Mouse (Mus musculus): ENCODE measurements at regions not wholly inside any gene's neighbourhood (a gene's known extent, or its start where the extent isn't known, plus 50 kb on each side); places are given as distances from the start of the nearest gene placed in this dataset.

DNA sequence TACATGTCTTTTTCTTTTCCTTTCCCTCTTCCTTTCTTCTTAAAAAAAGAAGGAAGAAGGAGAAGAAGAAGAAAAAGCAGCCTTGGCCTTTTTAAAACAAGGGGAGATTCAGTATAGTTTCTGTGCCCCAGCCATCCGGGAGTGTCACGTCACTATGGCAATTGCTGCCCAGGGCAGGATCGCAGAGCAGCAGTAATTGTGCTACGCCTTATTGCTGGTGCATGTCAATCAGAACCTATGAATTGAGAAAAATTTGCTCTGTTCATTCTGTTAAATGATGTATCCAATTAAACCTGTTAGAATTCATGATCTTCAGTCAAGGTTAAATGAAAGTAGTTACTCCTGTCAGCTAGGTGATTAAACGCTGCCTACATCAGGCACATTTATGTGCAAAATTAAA, 85.4 kb downstream of the Cdca7 start:
- no peak for ATAC-seq (ENCODE audit: insufficient number of reproducible peaks, low FRiP score, low TSS enrichment, low read depth)
- H3K36me3 ChIP-seq, result no peaks in the 10 kb centered on the region
- no peak overlapping the region for H3K4me3 ChIP-seq (replicated peaks)
- no peak overlapping the region for H3K4me2 ChIP-seq (replicated peaks)
- H3K27me3 ChIP-seq, result no peaks in the 10 kb centered on the region
- H3K4me1 ChIP-seq, result peaks cover 15% of the 10 kb centered on the region
- WGBS, result 52% methylated on average over 5 of the region's 5 CpGs
- H3K9ac ChIP-seq, result no peak overlapping the region
- H3K27ac ChIP-seq (replicated peaks), result no peak overlapping the region
- no peaks in the 10 kb centered on the region for H3K9me3 ChIP-seq (replicated peaks)

DNA sequence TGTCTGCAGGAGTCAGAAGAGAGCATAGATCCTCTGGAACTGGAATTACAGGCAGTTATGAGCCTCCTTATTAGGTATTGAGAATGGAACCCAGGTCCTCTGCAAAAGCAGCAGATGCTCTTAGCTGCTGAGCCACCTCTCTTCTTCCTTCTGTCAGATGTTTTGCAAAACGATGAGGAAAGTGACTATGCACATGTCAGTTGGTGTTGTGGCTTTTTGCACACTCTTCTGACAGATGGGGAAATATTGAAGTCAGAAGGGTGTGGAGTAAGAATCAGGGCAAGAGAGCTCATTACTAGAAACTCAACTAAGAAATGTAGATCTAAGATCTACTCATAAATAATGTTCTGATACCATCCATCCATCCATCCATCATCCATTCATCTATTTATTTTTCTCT, 102.4 kb downstream of the Cdca7 start:
- Histone ChIP-seq H3K4me1 (no peaks in the 10 kb centered on the region), H3K4me2 (replicated peaks) (no peak overlapping the region), H3K27ac (replicated peaks) (no peak overlapping the region), H3K36me3 (no peaks in the 10 kb centered on the region), H3K9ac (no peak overlapping the region), H3K27me3 (no peaks in the 10 kb centered on the region), H3K4me3 (replicated peaks) (no peak overlapping the region), H3K9me3 (replicated peaks) (no peaks in the 10 kb centered on the region)
- no peak for ATAC-seq (ENCODE audit: insufficient number of reproducible peaks, low FRiP score, low TSS enrichment, low read depth)
- WGBS, result 54% methylated on average over 1 of the region's 1 CpGs

DNA sequence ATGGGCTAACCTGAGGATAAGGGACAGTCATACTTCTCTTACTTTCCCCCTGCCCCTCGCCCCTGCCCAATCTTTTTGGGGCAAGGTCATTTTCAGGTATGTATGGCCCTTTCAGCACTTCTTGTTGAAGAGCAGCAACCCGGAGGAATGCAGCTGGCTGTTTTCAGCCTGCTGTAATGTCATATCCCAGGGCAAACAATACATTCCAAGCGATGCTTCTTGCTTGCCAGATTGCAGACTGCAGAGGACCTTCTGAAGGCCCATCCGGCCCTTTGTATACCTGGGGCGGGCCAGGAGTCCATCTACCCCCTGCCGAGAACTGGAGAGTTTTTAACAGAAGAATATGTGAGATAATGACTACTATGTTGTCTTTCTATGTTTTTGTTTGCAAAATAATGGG, 105.2 kb downstream of the Cdca7 start:
- H3K27me3 ChIP-seq, result no peaks in the 10 kb centered on the region
- no peak overlapping the region for H3K4me3 ChIP-seq (replicated peaks)
- no peak overlapping the region for H3K9ac ChIP-seq
- 69% methylated on average over 6 of the region's 6 CpGs for WGBS
- H3K36me3 ChIP-seq, result no peaks in the 10 kb centered on the region
- no peak for ATAC-seq (ENCODE audit: insufficient number of reproducible peaks, low FRiP score, low TSS enrichment, low read depth)
- no peaks in the 10 kb centered on the region for H3K4me1 ChIP-seq
- no peak overlapping the region for H3K4me2 ChIP-seq (replicated peaks)
- H3K9me3 ChIP-seq (replicated peaks), result no peaks in the 10 kb centered on the region
- H3K27ac ChIP-seq (replicated peaks), result no peak overlapping the region

DNA sequence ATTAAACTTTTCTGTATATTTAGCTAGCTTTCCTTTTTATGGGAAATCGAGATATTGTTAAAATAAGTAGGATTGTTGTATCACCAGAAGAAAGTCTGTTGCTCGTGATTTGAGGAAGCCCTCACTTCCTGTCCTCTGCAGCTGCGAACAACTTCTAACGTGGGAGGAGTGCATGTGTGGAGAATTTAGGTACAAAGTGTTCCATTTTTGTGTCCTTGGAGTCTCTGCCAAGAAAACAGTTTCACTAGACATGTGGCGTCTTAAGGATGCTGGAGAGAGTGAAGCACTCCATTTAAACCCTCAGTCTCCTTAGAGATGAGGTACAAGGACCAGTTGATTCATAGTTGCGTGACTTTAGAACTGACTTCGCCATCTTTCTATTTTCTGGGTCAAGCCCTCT, 112.9 kb downstream of the Cdca7 start:
- WGBS, result 56% methylated on average over 7 of the region's 7 CpGs
- H3K27ac ChIP-seq (replicated peaks), result no peak overlapping the region
- H3K9ac ChIP-seq, result no peak overlapping the region
- no peaks in the 10 kb centered on the region for H3K9me3 ChIP-seq (replicated peaks)
- no peaks in the 10 kb centered on the region for H3K36me3 ChIP-seq
- no peak overlapping the region for H3K4me2 ChIP-seq (replicated peaks)
- H3K27me3 ChIP-seq, result no peaks in the 10 kb centered on the region
- no peak overlapping the region for H3K4me3 ChIP-seq (replicated peaks)
- ATAC-seq (ENCODE audit: insufficient number of reproducible peaks, low FRiP score, low TSS enrichment, low read depth), result no peak
- no peaks in the 10 kb centered on the region for H3K4me1 ChIP-seq

DNA sequence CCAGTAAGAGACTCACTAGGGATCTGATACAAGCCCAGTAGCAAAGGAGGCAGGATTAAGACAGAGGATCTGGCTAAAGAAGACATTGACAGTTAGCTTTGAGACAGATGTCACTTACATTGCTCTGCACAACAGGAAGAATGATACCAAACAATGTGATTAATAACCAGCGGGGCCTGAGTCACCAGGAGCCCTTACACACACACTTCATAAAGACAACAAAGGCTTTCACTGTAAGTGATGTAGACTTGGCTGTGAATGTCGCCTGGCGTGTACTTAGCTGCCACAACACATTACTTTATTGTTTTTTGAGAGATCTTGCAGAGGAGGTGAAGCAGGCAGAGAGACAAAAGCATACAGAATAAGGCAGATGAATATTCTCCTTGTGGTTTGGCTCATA, 116.1 kb downstream of the Cdca7 start:
- no peaks in the 10 kb centered on the region for H3K36me3 ChIP-seq
- H3K9ac ChIP-seq, result no peak overlapping the region
- H3K4me2 ChIP-seq (replicated peaks), result no peak overlapping the region
- H3K27me3 ChIP-seq, result no peaks in the 10 kb centered on the region
- H3K4me3 ChIP-seq (replicated peaks), result no peak overlapping the region
- no peaks in the 10 kb centered on the region for H3K4me1 ChIP-seq
- WGBS, result 56% methylated on average over 3 of the region's 3 CpGs
- H3K9me3 ChIP-seq (replicated peaks), result no peaks in the 10 kb centered on the region
- H3K27ac ChIP-seq (replicated peaks), result no peak overlapping the region
- no peak for ATAC-seq (ENCODE audit: insufficient number of reproducible peaks, low FRiP score, low TSS enrichment, low read depth)

DNA sequence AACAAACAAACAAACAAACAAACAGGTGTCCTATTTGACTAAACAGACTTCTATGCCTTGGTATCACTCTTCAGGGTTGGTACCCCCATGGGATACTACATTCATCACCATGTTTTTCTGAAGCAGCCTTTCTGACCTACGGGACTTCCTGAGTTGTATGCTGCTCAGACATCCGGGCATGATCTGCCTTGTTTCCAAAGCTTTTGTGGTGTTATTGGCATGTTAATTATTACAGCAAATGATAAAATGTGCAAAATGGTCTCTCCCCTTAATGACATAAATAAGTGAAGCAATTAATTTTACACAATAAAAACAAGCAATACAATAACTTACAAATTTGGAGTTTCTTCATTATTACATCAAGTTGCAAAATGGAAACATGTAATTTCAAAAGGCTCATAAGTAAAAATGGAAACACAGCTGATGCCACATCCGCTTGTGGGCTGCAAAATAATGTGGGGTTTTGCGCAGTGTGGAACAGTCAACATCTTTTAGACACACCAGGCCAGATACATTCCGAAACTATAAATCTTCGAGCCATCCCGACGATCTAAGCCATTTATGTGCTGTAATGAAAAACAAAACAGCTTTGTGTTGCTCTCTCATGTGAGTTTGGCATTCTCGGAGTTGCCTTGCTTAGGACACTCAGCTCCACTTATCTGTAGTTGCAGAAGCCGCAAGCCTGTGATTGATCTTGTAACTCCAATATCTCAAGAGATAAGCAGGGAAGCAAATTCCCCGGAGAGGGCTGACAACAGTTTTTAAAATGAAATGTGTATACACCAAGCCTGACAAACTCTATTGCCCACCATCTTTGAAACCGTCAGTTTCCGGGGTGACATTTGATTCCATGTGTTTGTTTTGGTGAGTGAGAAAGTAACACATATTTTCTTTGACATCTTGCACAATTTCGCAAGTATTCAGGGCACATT, 121.3 kb downstream of the Cdca7 start:
- no peaks in the 10 kb centered on the region for H3K27me3 ChIP-seq
- no peaks in the 10 kb centered on the region for H3K9me3 ChIP-seq (replicated peaks)
- H3K4me2 ChIP-seq (replicated peaks), result no peak overlapping the region
- no peak overlapping the region for H3K9ac ChIP-seq
- ATAC-seq (ENCODE audit: insufficient number of reproducible peaks, low FRiP score, low TSS enrichment, low read depth), result no peak
- H3K4me3 ChIP-seq (replicated peaks), result no peak overlapping the region
- H3K36me3 ChIP-seq, result no peaks in the 10 kb centered on the region
- H3K4me1 ChIP-seq, result no peaks in the 10 kb centered on the region
- H3K27ac ChIP-seq (replicated peaks), result no peak overlapping the region
- 60% methylated on average over 14 of the region's 14 CpGs for WGBS

DNA sequence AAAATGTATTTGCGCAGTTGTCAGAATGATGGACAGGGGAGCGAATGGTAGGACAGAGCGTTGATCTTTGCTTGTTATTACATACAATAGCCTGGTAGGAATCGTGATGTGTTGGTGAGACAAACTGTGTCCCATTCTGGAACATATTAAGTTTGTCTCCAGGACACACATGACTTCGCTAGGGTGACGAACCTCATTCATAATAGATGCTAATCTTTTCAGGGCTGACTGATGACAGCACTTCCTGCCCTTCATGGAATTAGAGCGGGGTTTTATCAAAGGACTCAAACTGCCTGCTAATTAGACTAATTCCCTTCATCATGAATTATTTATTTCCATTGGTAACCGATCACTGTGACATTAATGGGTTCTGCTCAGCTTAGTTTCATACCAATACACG, 122.0 kb downstream of the Cdca7 start:
- ATAC-seq (ENCODE audit: insufficient number of reproducible peaks, low FRiP score, low TSS enrichment, low read depth), result no peak
- H3K9ac ChIP-seq, result no peak overlapping the region
- WGBS, result 59% methylated on average over 9 of the region's 9 CpGs
- H3K4me3 ChIP-seq (replicated peaks), result no peak overlapping the region
- no peaks in the 10 kb centered on the region for H3K4me1 ChIP-seq
- no peaks in the 10 kb centered on the region for H3K9me3 ChIP-seq (replicated peaks)
- H3K4me2 ChIP-seq (replicated peaks), result no peak overlapping the region
- no peaks in the 10 kb centered on the region for H3K36me3 ChIP-seq
- no peak overlapping the region for H3K27ac ChIP-seq (replicated peaks)
- no peaks in the 10 kb centered on the region for H3K27me3 ChIP-seq

DNA sequence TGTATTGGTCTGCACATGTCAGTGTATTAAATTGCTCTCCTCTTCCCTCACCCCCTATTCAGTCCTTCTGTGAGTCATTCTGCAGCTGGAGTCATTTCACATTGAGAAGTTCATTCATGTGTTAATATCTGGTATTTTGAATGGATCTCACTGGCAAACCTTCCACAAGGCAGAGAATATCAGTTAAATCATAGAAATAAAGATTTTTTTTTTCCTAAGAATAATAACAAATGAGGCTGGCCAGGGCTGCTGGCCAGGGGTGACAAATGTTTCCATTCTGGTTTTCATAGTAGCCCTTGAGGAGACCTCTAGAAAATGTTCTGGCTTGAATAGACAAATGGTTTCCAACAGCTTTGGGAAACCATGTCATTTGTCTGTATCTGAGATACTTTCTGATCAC, 124.8 kb downstream of the Cdca7 start:
- Histone ChIP-seq H3K9ac (no peak overlapping the region), H3K9me3 (replicated peaks) (no peaks in the 10 kb centered on the region), H3K4me1 (no peaks in the 10 kb centered on the region), H3K4me2 (replicated peaks) (no peak overlapping the region), H3K27me3 (no peaks in the 10 kb centered on the region), H3K4me3 (replicated peaks) (no peak overlapping the region), H3K36me3 (no peaks in the 10 kb centered on the region), H3K27ac (replicated peaks) (no peak overlapping the region)
- ATAC-seq (ENCODE audit: insufficient number of reproducible peaks, low FRiP score, low TSS enrichment, low read depth), result no peak

DNA sequence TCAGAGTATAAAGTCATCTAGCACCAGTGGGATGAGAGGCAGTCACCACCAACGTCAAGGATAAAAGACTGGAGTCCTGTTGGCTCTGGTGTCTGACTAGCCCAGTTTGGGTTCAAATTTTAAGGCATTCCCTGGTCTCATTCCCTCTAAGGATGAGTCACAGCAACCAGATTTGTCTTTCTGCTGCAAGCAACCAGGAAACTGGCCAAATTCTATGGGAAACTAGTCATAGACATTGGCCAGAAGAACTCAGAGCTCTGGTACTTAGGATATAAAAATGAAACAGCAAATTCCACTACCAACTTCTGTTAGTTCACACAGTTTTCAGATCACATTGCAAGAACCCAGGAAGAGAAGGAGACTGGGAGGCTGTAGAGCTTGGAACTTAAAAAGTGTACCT, 126.2 kb downstream of the Cdca7 start:
- no peak overlapping the region for H3K4me2 ChIP-seq (replicated peaks)
- 57% methylated on average over 1 of the region's 1 CpGs for WGBS
- no peak overlapping the region for H3K4me3 ChIP-seq (replicated peaks)
- no peaks in the 10 kb centered on the region for H3K27me3 ChIP-seq
- H3K9ac ChIP-seq, result no peak overlapping the region
- no peak overlapping the region for H3K27ac ChIP-seq (replicated peaks)
- H3K9me3 ChIP-seq (replicated peaks), result no peaks in the 10 kb centered on the region
- no peaks in the 10 kb centered on the region for H3K36me3 ChIP-seq
- ATAC-seq (ENCODE audit: insufficient number of reproducible peaks, low FRiP score, low TSS enrichment, low read depth), result no peak
- H3K4me1 ChIP-seq, result no peaks in the 10 kb centered on the region

DNA sequence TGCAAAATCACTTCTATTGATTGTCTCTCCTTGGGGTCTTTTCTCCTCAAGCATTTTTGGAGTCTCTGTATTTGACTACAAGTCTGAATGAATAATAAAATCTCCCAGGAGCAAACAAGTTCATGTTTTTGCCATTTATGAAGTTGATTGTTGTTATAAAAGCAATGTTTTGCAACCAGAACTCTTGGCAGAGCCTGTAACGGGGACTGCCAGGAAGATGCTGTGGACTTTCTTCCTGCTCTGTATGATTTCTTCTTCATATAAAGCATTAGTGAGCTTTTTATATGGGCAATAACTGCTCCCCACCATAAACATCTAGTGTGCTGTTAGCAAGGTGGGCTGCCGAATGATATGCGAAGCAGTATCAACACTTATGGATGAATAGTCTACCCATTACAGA, 136.3 kb downstream of the Cdca7 start:
- WGBS, result 84% methylated on average over 3 of the region's 3 CpGs
- Histone ChIP-seq H3K4me1 (peaks cover 9% of the 10 kb centered on the region), H3K4me2 (replicated peaks) (no peak overlapping the region), H3K36me3 (no peaks in the 10 kb centered on the region), H3K27ac (replicated peaks) (no peak overlapping the region), H3K27me3 (no peaks in the 10 kb centered on the region), H3K4me3 (replicated peaks) (no peak overlapping the region), H3K9ac (no peak overlapping the region), H3K9me3 (replicated peaks) (no peaks in the 10 kb centered on the region)
- ATAC-seq (ENCODE audit: insufficient number of reproducible peaks, low FRiP score, low TSS enrichment, low read depth), result no peak

DNA sequence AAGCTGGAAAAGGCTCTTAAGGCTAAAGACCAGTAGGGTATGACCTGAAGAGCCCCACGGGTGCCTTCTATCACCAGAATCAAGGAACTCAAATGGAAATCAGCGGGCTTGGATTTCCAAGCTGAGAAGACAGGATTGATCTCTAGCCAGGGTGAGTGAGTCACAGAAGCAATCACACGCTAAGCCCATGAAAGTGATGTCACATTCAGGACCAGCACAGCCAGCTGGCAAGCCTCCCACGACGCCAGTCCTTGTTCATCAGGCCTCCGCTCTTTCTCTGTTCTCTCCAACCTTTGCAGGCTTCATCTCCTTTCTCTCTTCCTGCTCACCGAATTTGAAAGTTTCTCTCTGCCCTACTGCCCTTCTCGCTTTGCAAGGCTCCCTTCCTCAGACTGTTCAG, 138.3 kb downstream of the Cdca7 start:
- Histone ChIP-seq H3K4me3 (replicated peaks) (no peak overlapping the region), H3K4me2 (replicated peaks) (no peak overlapping the region), H3K9me3 (replicated peaks) (no peaks in the 10 kb centered on the region), H3K36me3 (no peaks in the 10 kb centered on the region), H3K27ac (replicated peaks) (no peak overlapping the region), H3K9ac (no peak overlapping the region), H3K4me1 (peaks cover 12% of the 10 kb centered on the region), H3K27me3 (no peaks in the 10 kb centered on the region)
- ATAC-seq (ENCODE audit: insufficient number of reproducible peaks, low FRiP score, low TSS enrichment, low read depth), result no peak
- WGBS, result 49% methylated on average over 8 of the region's 8 CpGs

DNA sequence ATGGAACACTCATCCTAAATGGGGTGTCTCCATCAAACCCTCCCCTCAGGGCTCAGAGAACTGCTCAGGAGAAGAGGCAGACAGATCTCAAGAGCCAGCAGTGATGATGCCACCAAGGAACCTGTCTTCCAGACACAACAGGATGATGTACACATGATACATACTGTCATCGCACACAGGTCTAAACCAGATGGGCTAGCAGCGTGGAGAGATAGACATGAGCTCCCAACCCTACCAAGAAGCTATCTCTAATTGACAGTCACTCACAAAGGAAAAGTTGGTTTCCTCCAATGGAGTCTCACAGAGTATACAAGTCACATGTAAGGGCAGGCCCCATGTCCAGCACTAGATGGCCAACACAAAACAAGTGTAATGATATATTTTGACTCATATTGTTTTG, 139.9 kb downstream of the Cdca7 start:
- no peak overlapping the region for H3K27ac ChIP-seq (replicated peaks)
- H3K27me3 ChIP-seq, result no peaks in the 10 kb centered on the region
- no peak overlapping the region for H3K4me3 ChIP-seq (replicated peaks)
- H3K4me1 ChIP-seq, result peaks cover 23% of the 10 kb centered on the region
- 90% methylated on average over 2 of the region's 2 CpGs for WGBS
- H3K36me3 ChIP-seq, result no peaks in the 10 kb centered on the region
- no peak overlapping the region for H3K9ac ChIP-seq
- no peaks in the 10 kb centered on the region for H3K9me3 ChIP-seq (replicated peaks)
- H3K4me2 ChIP-seq (replicated peaks), result no peak overlapping the region
- ATAC-seq (ENCODE audit: insufficient number of reproducible peaks, low FRiP score, low TSS enrichment, low read depth), result no peak
